Mouse (Mus musculus): Measurements from ENCODE around the gene Tbx3.

DNA sequence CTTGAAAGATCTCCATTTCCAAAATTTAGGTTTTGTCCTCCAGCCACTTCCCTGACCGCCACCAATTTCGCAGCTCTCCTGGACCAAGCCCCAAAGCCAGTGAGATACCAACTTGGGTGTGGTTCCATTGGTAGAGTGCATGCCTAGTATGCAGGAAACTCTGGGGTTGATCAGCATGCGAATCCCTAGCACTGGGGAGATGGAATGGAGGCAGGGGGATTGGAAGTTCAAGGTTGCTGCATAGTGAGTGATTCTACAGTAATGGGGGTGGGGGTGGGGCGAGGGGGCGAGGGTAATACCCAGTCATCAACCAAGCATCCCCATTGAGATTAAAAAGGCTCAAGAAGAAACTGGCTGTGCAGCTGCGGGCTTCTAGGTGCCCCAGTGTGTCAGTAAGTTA lies 13.1 kb upstream of the Tbx3 start:
- TF ChIP-seq EP300 (optimal IDR thresholded peaks at IDR 0.05): no peak
- no peak for TF ChIP-seq CTCF (IDR thresholded peaks at IDR 0.05; ENCODE audit: low read depth)

All from stomach, postnatal 0 days (tissue).